Mouse (Mus musculus) lung, adult 2 months (tissue): ENCODE results near the gene Aff2.

Source experiments
- CTCF ChIP-seq: fragments of 200-500 bp; IDR thresholded peaks from 2 replicates; pipeline ENCODE4 v1.5.1; 2011; ENCODE audit warnings: mild to moderate bottlenecking, low read length, control low read depth; ENCODE audit not compliant: insufficient read depth
- POLR2A ChIP-seq: fragments of 200-500 bp; IDR thresholded peaks from 2 replicates; pipeline ENCODE4 v1.6.1; 2011; ENCODE audit warnings: low read depth, mild to moderate bottlenecking, control low read depth, low read length, borderline replicate concordance; ENCODE audit errors: extremely low read depth

- TF ChIP-seq CTCF, result no peak
- TF ChIP-seq POLR2A, result no peak
These were observed 385.0 kb downstream of the Aff2 start for GRCm38 (mm10) chrX:69744962-69745597.
